Mouse (Mus musculus) erythroblast, embryonic 14.5 days (primary cell): ENCODE measurements around the gene Hoxc9.

Experiments
- GATA1 ChIP-seq: IDR thresholded peaks from 2 replicates; pipeline ENCODE4 v1.6.1; 2012; ENCODE audit warnings: low read length, inconsistent platforms, mixed read lengths
- TAL1 ChIP-seq: IDR thresholded peaks from 3 replicates; pipeline ENCODE4 v1.6.1; 2012; ENCODE audit warnings: low read length, inconsistent platforms, mixed read lengths

DNA sequence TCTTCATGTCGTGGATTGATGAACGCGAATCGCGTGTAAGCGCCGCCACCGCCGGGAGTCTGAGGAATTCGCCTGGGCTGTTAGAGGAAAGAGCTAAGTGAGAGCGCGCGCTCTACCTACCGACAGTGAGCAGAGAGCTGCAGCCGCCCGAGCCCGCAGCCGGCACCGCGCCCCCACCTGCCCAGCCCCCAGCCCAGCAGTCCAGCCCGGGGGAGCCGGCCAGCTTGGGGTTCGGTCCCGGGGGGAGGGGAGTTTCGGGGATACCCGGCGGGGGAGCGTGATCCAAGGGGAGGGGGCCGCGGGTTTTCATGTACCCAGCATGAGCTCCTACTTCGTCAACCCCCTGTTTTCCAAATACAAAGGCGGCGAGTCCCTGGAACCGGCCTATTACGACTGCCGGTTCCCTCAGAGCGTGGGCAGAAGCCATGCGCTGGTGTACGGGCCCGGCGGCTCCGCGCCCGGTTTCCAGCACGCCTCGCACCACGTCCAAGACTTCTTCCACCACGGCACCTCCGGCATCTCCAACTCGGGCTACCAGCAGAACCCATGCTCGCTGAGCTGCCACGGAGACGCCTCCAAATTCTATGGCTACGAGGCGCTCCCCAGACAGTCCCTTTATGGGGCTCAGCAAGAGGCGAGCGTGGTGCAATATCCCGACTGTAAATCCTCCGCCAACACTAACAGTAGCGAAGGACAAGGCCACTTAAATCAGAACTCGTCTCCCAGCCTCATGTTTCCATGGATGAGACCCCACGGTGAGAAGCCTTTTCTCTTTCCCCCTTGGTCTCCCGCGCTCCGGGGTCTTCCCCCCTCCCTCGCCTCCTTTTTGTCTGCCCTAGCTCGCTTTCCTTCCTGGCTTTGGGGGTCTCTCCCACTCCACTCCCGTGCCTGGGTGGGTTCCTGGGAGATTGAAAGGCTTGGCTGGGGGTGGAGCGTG, 14.5 kb downstream of the Hoxc9 start, which contains the start of gene Hoxc8:
- TF ChIP-seq GATA1, result no peak
- no peak for TF ChIP-seq TAL1
